Mouse (Mus musculus): ENCODE measurements around the gene Macrod2.

- TF ChIP-seq CTCF (IDR thresholded peaks at IDR 0.05; ENCODE audit: borderline replicate concordance, insufficient read depth, low read depth, low read length) = no peak
- TF ChIP-seq POLR2A (IDR thresholded peaks at IDR 0.05; ENCODE audit: borderline replicate concordance, insufficient read depth, low read length) = no peak
These were observed 378.3 kb downstream of the Macrod2 start for GRCm38 (mm10) chr2:140773456-140773855.

Measured in cerebellum, adult 2 months (tissue).